Mouse (Mus musculus) CD8-positive naive resting alpha-beta T cell, adult 2 months (primary cell): ENCODE data around the gene Notum.

Experiments used
- DNase-seq, 2 experiments: peaks; one replicate each; pipeline ENCODE4 v3.0.0; 2022; ENCODE audit warnings: low read depth in 2 of 2, low spot score in 2 of 2

Gene Notum

DNA sequence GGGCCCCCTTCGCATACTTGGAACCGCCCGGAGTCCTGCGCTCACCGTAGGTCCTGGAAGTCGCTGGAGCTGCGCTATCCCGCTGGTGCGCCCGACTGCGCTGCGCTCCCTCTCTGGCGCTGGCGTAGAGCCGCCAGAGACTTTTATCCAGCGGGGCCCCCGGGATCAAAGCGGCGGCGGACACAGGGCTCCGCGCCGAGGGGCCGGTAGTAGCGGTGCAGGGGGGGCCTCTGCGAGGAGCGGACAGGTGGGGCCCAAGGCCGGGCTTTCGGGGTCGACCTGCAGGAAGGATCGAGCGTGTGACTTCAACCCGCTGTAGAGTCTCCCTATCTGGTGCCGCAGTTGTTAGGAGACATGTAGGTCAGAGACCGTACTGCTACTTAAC lies at the start of gene Notum:
TSS of gene Notum (minus strand) at position 100 of the 385 bp plus-strand sequence.
- no peak for DNase-seq

DNA sequence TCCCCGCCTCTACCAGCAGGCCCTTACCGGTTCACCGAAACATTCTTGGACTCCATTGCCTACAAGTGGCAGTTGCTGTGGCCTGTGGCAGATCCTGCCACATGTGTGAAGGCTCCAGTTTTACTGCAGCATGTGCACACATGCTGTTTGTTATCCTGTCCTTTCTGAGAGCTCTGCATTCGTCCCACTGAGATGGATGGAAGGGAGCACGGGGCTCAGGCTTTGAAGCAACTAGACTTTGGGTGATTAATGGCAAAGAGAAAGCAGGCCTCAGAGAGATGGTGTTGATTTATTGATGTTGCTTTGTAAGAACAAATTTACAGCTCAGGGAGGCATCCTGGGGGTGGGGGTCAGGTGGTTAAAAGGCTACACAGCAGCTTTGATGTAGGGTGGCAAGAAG lies 49.7 kb upstream of the Notum start:
- DNase-seq = no peak

DNA sequence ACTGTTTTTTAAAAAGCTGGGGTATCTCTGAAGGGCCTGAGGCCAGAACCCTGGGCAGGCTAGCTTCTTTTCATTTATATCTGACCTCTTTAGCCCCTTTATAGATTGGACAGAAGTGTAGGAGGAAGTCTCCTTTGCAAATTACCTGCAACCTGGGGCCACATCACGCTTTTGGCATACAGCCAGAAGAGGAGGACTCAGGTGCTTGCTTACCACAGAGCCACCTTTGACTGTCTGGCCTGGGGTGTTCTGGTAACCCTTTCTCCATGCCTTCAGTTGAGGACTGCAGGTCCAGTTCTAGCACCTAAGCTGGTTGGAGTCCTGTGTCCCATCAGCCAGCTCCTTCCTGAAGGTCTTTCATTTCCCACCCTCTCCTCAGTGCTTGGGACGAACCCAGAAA lies 48.6 kb upstream of the Notum start:
- DNase-seq = no peak

DNA sequence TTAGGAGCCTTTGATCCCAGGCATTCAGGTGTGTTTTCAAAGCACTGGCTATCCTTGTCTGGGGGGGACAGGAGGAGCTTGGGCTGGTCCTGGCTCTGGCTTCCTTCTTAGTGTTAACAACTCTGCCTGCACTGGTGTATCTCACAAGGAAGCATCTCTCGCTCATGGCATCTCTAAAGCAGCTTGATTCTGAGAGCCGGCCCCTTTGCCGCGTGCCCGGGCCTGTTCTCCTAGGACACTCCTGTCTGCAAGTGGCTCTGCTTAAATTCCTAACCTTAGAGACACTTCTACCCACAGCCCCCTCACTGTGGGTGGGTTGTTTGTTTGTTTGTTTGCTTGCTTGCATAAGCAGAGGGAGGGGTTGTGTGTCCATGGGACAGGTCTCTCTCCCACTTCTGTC lies 47.0 kb upstream of the Notum start:
- DNase-seq = no peak

DNA sequence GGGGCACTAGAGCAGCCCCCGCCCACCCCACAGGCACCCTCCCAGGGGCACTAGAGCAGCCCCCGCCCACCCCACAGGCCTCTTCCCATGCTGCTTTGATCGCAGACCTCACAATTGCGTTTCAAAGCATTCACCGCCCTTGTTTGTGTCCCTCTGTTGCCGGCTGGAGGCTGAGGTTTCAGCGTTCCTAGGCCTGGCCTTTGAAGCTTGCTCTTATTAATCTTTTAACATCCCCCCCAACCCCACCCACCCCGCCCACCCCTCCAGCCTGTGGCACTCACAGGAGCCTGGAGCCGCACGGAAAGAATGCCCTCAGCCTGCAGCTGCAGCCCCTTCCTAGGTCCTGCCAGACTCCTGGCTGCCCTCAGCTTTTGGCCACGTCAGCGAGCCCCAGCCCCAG lies 46.2 kb upstream of the Notum start:
- DNase-seq = no peak

DNA sequence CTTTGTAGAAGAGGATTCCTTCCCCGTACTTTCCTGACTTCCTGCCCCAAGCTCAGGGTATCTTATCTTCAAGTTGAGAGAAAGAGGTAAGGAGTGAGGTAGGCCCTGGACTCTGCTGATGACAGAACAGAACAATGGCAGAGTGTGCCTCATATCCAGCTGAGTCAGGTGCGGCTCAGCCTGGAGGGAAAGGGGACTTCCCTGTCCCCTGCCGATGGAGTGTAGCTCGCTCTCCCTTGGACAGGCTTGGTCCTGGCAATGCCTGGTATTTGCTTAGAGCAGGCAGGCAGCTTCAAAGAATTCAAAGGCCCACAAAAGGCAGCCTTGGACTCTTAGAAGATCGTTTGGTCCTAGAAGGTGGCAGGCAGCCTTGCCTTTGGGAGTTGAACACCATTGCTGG lies 45.1 kb upstream of the Notum start:
- DNase-seq = no peak

DNA sequence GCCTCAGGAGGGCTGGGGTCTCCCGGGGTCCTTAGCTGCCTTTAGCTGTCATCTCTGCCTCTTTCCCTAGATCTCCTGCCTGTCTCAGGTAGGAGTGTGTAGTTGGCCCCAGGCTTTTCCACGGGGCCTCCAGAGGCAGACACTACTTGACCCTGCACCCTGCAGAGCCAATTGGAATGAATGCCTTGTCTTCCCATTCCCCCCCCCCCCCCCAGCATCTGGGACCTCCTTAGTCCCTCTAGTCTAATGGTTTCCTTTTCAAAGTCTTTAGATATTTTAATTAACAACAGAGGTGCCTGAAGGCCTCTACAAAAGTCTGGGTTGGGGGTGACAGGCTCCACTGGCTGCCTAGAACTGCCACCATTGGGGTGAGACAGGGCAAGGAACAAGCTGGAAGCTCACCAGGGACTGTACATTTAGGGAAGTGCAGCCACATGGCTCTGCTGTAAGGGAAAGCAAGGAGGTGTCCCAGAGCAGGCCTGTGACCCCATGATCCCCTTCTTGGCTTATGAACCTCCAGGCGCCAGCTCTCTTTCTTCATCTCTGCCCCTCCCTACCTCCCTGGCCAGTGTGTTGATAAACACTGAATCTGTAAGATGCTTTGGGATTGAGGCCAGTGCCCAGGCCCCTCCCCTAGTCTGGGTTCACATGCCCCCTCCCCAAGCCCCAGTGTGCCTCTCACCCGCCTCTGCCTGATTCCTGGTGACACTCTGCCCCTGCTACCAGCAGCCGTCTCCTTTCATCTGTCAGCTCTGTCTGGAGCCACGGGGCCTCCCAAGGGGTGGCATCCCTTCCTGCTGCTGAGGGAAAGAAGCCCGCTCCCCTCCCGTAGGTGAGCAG lies 43.7 kb upstream of the Notum start:
- no peak for DNase-seq

DNA sequence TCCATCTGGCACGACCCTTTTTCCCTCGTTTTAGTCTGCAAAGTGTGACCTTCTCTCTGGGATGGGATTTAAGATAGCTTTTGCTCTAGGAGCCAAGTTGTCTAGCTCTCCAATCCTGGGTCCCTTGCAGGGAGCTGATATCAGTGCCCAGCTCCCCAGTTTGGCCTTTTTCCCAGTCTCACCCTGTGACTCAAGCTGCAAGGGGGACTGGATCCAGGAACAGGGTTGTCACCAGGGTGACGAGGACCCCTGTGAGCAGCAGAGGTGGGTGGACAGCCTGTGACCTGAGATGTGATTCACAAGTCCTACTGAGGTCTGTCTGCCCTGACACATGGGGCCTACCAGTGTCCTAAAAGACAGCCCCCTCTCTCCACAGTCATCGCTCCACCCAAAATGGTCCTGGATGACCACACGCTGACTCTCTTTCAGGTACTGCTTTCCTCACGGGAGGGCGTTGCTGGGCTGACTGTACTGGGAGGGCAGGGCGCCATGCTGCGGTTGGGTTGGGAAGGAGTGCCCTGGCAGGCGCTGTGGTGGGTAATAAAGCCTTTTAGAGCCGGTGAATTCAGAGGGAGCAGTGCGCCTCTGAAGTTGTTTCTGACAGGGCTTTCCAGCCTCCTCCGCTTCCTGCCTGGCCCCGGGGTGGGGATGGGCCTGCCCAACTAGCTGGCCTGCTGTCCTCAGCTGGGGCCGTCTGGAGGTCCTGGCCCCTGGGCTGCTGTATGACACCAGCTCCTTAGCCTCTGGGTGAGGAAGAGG lies 42.9 kb upstream of the Notum start:
- DNase-seq = no peak

DNA sequence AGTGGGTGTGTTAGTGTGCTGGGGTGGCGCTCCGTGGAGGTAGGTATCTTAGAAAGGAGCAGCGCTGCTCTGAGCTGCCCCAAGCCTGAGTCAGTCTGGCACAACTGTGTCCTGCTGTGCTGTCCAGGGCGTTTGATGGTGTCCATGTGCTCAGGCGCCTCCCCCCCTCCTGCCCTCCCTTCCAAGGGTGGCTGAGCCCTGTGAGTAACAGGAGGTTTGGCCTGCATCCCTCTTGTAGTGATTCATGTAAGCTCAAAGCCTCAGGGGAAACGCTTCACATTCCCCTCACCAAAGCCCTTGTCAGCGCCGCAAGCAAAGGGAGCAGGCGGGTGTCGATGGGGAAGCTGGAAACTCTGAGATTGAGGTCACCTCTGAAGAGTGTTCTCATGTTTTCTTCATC lies 36.8 kb upstream of the Notum start:
- no peak for DNase-seq

DNA sequence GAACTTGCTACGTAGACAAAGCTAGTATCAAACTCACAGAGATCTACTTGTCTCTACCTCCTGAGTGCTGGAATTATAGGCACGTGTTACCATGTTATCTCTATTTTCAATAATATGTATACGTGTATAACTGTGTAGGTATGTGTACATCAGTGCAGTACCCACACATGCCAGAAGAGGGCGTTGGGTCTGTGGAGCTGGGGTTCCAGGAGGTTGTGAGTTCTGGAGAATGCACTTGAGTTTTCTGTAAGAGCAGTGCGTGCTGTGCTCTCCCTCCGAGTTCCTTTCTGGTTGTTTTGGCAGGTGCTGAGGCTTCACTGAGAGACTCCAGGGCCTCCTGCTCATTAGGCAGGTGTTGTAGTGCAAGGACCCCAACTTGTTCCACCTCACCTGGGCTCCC lies 35.6 kb upstream of the Notum start:
- no peak for DNase-seq

DNA sequence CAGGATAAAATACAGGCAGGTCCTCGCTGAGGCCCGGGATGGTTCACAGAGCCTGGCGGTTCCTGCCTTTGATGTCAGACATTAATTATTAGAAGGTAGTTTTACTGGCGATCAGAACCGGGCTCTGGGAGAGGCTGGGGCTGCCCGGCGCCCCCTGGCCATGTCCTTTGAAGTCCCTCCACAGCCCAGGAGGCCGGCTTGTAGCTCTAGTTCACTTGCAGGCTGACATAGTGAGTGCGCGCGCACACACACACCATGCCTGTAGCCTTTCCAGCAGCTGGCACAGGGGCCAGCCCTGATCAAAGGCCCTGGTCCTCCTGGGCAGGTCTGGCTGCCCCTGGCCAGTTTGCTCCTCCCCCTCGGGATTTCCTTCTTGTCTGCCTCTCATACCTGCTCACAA lies 34.7 kb upstream of the Notum start:
- DNase-seq = no peak

DNA sequence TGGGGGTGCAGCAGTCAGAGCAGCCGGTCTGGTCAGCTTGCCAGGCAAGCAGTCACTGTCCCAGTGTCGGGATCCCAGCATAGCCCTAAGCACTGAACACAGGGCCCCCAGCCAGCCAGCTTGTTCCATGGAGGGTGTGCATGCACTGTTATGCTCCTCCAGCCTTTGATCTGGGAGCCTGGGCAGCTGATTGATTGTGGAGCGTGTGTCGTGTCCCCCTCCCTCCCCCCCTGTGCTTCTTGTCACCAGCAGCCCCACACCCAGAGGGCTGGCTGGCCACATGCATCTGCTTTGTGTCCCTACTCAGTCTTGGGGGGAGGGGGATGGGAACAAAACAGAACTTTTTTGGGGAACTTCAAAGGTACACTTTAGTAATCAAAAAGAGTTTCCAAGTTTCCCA lies 34.2 kb upstream of the Notum start:
- no peak for DNase-seq

DNA sequence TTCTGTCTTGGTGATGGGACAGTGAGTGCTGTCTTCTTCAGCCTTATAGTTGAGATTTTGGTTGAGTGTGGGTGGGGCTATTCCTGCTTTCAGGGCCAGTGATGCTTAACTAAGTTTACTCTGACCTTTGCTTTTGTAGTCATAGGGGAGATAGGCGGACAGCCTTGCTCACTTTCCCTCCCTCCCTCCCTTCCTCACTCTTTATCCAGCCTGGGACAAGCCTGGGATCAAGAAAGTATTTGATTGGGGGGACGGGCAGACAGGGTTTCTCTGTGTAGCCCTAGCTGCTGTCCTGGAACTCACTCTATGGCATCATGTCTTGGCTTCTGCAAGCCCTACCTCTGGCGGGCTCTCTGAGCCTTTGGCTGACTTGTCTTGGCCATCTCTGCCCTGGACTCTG lies 32.5 kb upstream of the Notum start:
- DNase-seq = no peak

DNA sequence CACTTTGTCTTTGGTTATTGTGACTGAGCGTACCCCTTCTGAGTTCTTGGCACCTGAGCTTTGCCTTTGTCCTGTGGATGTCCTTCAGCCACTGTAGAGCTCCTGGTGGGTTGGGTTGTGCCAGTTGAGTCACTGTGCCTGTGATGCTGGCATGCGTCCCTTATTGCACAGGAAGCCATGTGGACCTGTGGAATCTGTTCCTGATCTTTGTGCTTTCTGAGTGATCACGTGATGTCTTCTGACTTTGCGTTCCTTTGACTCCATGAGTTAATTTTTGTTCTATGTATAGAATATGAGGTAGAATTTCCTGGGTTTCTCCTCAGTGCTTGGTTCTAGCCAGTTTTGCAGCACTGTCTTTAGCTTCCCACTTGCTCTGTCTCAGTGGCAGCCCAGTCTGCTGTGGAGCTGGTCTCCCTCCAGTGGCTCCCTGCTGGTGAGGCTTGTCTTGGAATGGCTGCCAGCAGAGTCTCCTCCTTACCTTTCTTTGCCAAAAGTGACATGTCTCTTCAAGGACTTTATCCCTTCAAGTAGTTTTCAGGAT lies 31.6 kb upstream of the Notum start:
- DNase-seq = no peak

DNA sequence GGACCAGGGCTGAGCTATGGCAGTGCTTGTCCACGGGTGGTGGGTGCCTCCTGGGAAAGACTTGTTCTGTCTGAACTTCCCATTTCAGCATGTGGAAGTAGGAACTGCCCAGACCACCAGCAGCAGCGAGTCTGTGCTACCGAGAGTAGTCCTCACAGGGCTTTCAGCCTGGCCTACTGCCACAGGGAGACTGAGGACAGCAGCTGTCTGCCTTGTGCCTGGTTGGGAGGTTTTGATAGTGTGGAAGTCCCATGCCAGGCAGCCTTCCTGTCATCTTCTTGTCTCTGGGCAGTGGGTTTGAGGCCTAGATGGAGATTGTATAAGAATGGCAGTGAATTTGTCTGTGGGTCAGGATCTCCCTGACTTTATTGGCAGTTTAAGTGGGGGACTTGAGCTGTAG lies 28.4 kb upstream of the Notum start:
- no peak for DNase-seq

DNA sequence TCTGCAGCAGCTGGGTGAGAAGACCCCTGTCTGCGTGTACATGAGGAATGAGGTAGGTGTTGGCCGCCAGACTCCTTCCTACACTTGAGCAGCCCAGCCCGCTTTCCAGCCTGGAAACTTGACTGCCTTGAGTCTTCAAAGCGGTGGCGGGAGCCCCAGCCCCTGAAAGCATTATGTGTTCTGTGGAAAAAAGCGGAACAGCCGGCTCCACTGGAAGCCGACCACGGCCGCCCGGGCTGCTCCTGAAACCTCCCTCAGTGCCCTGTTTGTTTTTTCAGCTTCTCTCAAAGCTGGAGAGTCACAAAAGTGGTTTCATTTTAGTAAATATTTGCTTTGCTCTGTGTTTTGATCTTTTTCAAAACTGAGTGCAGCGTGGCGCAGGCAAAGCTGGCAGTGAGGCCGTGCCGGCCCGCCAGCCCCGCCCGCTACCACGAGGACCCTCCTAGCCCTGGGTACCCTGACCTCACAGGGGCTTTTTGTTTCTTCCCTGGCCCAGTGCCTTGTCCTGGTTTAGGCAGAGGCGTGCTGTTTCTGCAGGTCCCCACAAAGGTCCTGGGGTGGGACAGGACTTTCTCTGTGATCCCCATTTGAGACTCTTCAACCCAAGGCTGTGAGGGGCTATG lies 25.8 kb upstream of the Notum start:
- no peak for DNase-seq

DNA sequence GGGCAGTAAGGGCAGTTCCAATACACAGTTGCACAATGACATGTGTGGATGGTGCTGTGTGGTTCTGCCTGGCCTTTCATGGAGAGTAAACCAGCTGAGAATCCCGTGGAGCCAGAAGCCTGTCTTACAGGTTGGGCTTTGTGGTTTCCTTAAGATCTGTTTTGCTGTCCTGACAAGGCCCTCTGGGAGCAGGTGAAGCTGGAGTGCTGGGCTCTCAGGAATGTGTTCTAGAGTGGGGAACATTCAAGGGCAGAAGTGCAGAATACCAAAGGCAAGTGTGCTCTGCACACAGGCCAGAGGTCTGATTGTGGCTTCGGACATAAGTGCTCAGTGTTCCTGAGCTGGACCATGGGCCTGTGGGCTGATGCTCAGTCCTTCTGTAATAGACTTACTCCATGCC lies 23.7 kb upstream of the Notum start:
- DNase-seq = no peak

DNA sequence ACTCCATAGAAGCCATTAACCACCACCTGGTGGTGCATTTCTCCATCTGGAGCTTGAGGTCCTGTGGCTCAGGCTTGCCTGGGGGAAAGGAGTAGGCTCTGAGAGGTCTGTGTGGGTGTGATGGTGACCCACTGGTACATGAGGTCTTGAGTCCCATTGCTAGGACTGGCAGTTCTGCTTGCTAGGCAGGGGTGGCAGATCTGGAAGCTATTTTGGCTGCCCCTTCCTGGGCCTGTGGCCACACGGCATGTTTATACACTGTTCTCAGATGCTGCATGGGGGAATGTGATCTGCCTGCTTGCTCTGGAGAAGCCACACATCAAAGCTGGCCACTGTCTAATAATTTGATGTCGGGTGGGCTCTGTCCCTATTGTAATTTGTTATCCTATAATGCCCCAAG lies 23.1 kb upstream of the Notum start:
- no peak for DNase-seq

DNA sequence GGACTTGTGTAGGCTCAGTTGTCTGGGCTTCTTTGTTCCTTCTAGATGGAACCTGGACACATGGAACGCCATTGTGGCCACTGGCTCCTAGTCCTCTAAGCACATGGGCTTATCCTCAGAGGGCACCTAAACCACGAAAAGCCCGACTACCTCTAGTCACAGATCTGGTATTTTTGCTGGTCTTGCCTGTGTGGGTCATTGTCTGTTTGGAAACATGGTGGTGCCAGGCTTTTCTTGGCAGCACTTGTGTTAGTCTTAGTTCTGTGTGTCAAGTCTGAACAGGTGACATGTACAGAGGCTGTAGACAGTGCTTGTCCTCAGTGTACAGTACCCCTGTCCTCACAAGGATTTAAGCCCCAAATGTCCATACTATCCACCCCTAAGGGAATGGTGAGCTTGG lies 22.6 kb upstream of the Notum start:
- DNase-seq = no peak

DNA sequence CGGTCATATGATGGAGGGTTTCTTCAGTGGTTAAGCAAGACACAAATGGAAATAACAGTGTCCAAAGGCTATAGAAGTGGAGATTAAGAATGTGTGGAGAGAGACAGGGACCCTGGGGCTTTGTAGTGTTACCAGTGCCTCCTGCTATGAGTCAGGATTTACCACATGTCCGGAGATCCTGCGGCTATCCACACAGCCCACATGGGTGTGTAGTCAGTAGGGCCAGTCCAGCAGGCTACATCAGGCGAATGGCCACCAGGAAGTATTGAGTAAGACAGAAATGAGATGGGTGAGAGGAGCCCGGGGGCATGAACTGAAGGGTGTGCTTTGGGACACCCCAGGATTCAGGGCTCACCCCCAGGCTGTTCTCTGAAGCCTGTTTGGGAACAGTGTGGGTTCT lies 21.7 kb upstream of the Notum start:
- DNase-seq = no peak

DNA sequence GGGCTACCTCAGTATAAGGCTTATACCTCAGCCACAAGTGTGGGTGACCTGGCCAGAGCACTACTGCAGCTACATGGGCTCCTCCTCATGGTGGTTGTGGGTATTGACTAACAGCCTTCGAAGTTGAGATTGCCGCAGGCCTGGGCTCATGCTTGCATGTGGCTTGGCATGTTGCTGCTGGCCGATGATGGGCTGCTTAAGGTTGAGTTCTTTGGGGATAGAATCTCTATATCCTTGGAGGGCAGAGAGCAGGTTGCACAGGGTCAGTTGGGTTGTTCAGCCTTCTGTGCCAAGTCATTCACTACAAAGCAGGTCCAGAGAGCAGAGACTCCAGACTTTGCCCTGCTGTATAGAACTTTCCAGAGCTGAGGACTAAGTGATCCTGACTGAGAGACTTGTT lies 18.9 kb upstream of the Notum start:
- DNase-seq = no peak

DNA sequence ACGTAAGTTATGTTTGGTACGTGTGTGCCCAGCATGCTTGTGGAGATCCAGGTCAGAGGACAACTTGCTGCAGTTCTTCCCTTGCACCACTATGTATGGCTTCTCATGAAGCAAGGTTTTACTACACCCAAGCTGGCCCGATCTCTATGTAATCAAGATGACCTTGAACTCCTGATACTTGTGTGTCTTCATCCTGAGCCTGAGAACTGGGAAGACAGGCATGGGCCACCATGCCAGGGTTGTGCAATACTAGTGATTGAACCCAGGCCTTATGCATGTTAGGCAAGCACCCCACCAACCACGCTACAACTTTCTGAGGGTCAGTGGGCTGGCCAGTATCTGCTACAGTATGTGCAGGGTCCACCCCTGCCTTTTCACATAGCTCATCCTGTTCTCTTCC lies 16.0 kb upstream of the Notum start:
- no peak for DNase-seq
